Mouse (Mus musculus): ENCODE results near the gene Jaml. TPM values are rescaled to one million over a fixed set of nuclear protein-coding genes. Genes with fewer than 3 reads are reported as not detected.

Jaml gene
- polyA plus RNA-seq, 1 experiment from 2014 or later: 2.1 TPM

DNA sequence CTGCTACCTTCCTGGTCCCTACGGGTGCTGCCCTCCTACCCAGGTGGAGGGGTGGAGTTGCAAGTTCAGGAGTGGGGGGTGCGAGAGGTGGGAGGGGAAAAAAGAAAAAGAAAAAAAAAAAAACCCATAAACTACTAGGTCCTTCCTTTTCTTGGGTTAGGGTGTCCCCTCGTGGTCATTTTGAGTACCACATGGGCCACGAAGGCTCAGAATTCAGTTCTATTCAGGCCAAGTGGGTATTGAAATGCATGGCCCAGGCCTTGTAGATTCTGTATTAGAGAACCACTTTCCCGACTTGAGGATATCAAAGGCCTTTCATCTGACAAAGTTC, 67.2 kb downstream of the Jaml start:
- 3% methylated on average over 5 of the region's 5 CpGs for WGBS
- DNase-seq (ENCODE audit: low spot score) (peak; percentile 87), ATAC-seq (ENCODE audit: insufficient number of reproducible peaks, low FRiP score, low TSS enrichment, low read depth) (no peak)
- Histone ChIP-seq H3K9me3 (ENCODE audit: control insufficient read depth, low read length) (no peaks in the 10 kb centered on the region), H3K4me1 (ENCODE audit: control insufficient read depth, insufficient read depth, low read length) (peaks cover 11% of the 10 kb centered on the region), H3K9ac (ENCODE audit: low read length) (peak overlapping the region; percentile 37; the same call in 1 of the 2 replicates), H3K27me3 (ENCODE audit: control insufficient read depth, insufficient read depth, low read length) (peaks cover 5% of the 10 kb centered on the region; the same call in 1 of the 2 replicates), H3K36me3 (ENCODE audit: control insufficient read depth, insufficient read depth, low read length) (no peaks in the 10 kb centered on the region), H3K4me3 (ENCODE audit: low read depth, low read length) (peak overlapping the region; percentile 39), H3K27ac (replicated peaks; ENCODE audit: low read depth, low read length) (no peak overlapping the region), H3K4me2 (ENCODE audit: low read depth, severe bottlenecking) (peak overlapping the region; percentile 92)

DNA sequence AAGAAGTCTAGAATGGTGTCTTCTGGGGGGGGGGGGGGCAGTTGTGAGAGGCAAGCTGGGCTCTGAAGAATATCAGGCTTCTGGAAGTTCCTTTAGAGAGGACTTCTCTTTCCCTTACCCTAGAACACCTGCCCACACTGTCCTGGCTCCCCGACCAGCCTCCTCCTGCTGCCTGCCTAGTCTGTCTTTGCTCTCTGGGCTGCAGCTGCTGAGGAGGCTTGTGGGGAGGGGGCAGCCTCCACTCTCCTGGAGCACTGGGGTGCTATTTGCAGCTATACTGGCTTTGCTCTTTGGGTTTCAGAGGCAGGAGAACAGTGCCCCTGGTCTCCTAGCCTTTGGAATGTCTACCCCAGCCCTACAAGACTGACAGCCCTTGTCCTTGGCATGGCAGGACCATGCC, 72.0 kb downstream of the Jaml start:
- ATAC-seq (ENCODE audit: insufficient number of reproducible peaks, low FRiP score, low TSS enrichment, low read depth) (no peak), DNase-seq (ENCODE audit: low spot score) (no peak)
- H3K9me3 ChIP-seq (ENCODE audit: control insufficient read depth, low read length): no peaks in the 10 kb centered on the region
- H3K4me3 ChIP-seq (ENCODE audit: low read depth, low read length): no peak overlapping the region
- H3K36me3 ChIP-seq (ENCODE audit: control insufficient read depth, insufficient read depth, low read length): no peaks in the 10 kb centered on the region
- no peak overlapping the region for H3K9ac ChIP-seq (ENCODE audit: low read length)
- no peaks in the 10 kb centered on the region for H3K4me1 ChIP-seq (ENCODE audit: control insufficient read depth, insufficient read depth, low read length)
- no peak overlapping the region for H3K4me2 ChIP-seq (ENCODE audit: low read depth, severe bottlenecking)
- H3K27ac ChIP-seq (replicated peaks; ENCODE audit: low read depth, low read length): no peak overlapping the region
- WGBS: 63% methylated on average over 1 of the region's 1 CpGs
- peaks cover under 1% of the 10 kb centered on the region; the same call in 1 of the 2 replicates for H3K27me3 ChIP-seq (ENCODE audit: control insufficient read depth, insufficient read depth, low read length)

DNA sequence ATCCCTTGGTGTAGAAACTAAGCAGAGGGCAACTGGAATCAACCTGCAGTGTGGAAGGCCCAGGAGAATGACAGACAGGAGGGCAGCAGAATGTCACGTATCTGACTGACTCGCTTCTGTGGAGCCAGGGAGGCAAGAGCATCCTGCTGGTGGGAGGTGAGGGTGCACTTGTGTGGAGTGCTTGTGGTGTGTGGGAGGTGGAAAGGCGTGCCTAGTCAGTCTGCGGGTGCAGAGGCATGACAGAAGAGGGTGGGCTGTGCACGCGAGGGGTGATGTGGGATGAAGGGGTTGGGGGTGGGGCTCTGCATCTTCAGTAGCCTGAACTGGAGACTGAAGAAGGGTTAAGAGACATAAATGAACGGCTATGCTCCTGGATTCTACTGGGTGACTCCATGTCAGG, 74.4 kb downstream of the Jaml start:
- no peaks in the 10 kb centered on the region for H3K36me3 ChIP-seq (ENCODE audit: control insufficient read depth, insufficient read depth, low read length)
- no peak overlapping the region for H3K27ac ChIP-seq (replicated peaks; ENCODE audit: low read depth, low read length)
- H3K27me3 ChIP-seq (ENCODE audit: control insufficient read depth, insufficient read depth, low read length): no peaks in the 10 kb centered on the region
- WGBS: 78% methylated on average over 7 of the region's 7 CpGs
- no peaks in the 10 kb centered on the region for H3K9me3 ChIP-seq (ENCODE audit: control insufficient read depth, low read length)
- no peak overlapping the region for H3K4me2 ChIP-seq (ENCODE audit: low read depth, severe bottlenecking)
- no peak for DNase-seq (ENCODE audit: low spot score)
- no peak for ATAC-seq (ENCODE audit: insufficient number of reproducible peaks, low FRiP score, low TSS enrichment, low read depth)
- H3K9ac ChIP-seq (ENCODE audit: low read length): no peak overlapping the region
- H3K4me3 ChIP-seq (ENCODE audit: low read depth, low read length): no peak overlapping the region
- H3K4me1 ChIP-seq (ENCODE audit: control insufficient read depth, insufficient read depth, low read length): no peaks in the 10 kb centered on the region

Other genes with a start within 250 kb of the Jaml start
- gene Kmt2a, start 197.9 kb upstream of the Jaml start, polyA plus RNA-seq (2014; fragmentation: Nextera tagmentation; extraction: Ambion mirVana): 13.7 and 14.8 TPM in 2 replicates
- gene Atp5l, start 158.4 kb upstream of the Jaml start, polyA plus RNA-seq (2014; fragmentation: Nextera tagmentation; extraction: Ambion mirVana): 574 and 614 TPM in 2 replicates
- gene Ube4a, start 113.6 kb upstream of the Jaml start, polyA plus RNA-seq (2014; fragmentation: Nextera tagmentation; extraction: Ambion mirVana): 27.9 and 31.6 TPM in 2 replicates
- 0.33 and 0.37 TPM in 2 replicates for gene Cd3g, start 98.8 kb upstream of the Jaml start, polyA plus RNA-seq (2014; fragmentation: Nextera tagmentation; extraction: Ambion mirVana)
- gene Cd3d, start 97.4 kb upstream of the Jaml start, polyA plus RNA-seq (2014; fragmentation: Nextera tagmentation; extraction: Ambion mirVana): not detected in 2 replicates
- not detected in 2 replicates for gene Cd3e, start 69.6 kb upstream of the Jaml start, polyA plus RNA-seq (2014; fragmentation: Nextera tagmentation; extraction: Ambion mirVana)
- gene Mpzl2, start 39.4 kb upstream of the Jaml start, polyA plus RNA-seq (2014; fragmentation: Nextera tagmentation; extraction: Ambion mirVana): 11.6 and 14.1 TPM in 2 replicates
- gene Mpzl3, start 24.0 kb upstream of the Jaml start, polyA plus RNA-seq (2014; fragmentation: Nextera tagmentation; extraction: Ambion mirVana): 2.3 and 2.6 TPM in 2 replicates
- 8.0 and 9.3 TPM in 2 replicates for gene Scn2b, start 38.6 kb downstream of the Jaml start, polyA plus RNA-seq (2014; fragmentation: Nextera tagmentation; extraction: Ambion mirVana)
- 0.24 and 0.35 TPM in 2 replicates for gene Scn4b, start 59.2 kb downstream of the Jaml start, polyA plus RNA-seq (2014; fragmentation: Nextera tagmentation; extraction: Ambion mirVana)
- not detected in 2 replicates for gene BC049352, start 102.8 kb downstream of the Jaml start, polyA plus RNA-seq (2014; fragmentation: Nextera tagmentation; extraction: Ambion mirVana)
- gene Tmprss4, start 124.9 kb downstream of the Jaml start, polyA plus RNA-seq (2014; fragmentation: Nextera tagmentation; extraction: Ambion mirVana): 0.16 and 0.18 TPM in 2 replicates
- 0.53 and 0.57 TPM in 2 replicates for gene Il10ra, start 190.0 kb downstream of the Jaml start, polyA plus RNA-seq (2014; fragmentation: Nextera tagmentation; extraction: Ambion mirVana)
- 0.63 and 0.77 TPM in 2 replicates for gene Tmprss13, start 239.9 kb downstream of the Jaml start, polyA plus RNA-seq (2014; fragmentation: Nextera tagmentation; extraction: Ambion mirVana)

All from limb, embryonic 11.5 days (tissue).